Mouse (Mus musculus): ENCODE measurements around the gene Tex50. TPM values are rescaled to one million over a fixed set of nuclear protein-coding genes. Genes with fewer than 3 reads are reported as not detected.
"Not testable (repeated sequence)": the region's sequence is repeated elsewhere in the genome, so short reads cannot be mapped to it uniquely, and the experiment has no call there.

Gene Tex50
- under 1 TPM in 1 of 2 experiments, not detected in 1; 0.36 TPM for polyA plus RNA-seq (2017; shearing (Covaris generic))

DNA sequence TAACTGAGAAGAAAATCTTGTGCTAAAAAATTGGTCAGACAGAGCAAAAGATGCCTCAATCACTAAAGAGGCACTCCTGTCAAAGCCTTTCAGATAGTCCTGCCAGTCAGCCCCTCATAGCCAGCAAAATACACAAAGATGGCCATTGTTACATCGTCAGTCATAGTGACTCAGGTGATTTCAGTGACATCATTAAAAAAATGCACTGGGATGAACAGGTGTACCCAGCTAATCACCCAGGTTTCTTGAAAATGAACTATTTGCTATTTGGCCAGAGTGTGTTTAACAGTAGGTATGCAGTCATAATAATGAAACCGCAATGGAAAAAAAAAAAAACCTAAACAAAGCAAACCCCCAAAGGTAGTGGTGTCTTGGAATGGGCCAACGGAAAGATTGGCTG, at the start of gene Tex50:
Gene Tex50, minus strand, starts transcription at position 101 of the 400 bp plus-strand sequence.
- ATAC-seq = no peak

DNA sequence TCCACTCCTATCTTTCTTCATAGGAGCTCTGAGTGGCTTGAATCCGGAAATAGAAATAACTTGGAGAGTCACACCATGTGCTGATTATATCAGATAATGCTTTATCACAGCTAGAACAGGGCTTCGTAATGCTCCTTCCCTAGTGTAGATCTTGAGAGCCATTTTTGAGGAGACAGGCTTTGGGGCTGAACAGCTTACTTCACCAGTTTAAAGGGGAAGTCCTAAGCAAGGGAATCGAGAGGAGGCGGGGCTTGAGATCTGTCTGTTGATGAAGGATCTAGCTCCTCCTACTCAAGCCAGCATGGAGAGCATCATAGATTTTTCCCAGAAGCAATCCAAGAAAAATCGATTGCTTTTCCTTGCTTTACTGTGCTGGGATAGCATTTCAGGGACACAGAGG, 40.7 kb upstream of the Tex50 start:
- no peak for ATAC-seq

DNA sequence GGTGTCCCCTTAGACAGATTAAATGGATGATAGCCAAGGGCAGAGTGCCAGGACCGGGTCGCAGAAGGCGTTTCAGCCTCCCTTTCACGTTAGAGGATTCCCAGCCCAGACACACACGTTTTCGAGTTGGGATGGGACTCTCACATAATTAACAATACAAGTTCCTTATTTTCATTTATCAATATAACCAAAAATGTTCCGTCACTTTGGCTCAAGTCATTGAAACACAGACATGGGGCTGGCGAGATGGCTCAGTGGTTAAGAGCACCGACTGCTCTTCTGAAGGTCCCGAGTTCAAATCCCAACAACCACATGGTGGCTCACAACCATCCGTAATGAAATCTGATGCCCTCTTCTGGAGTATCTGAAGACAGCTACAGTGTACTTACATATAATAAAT, 37.2 kb upstream of the Tex50 start:
- not testable (repeated sequence) for ATAC-seq

DNA sequence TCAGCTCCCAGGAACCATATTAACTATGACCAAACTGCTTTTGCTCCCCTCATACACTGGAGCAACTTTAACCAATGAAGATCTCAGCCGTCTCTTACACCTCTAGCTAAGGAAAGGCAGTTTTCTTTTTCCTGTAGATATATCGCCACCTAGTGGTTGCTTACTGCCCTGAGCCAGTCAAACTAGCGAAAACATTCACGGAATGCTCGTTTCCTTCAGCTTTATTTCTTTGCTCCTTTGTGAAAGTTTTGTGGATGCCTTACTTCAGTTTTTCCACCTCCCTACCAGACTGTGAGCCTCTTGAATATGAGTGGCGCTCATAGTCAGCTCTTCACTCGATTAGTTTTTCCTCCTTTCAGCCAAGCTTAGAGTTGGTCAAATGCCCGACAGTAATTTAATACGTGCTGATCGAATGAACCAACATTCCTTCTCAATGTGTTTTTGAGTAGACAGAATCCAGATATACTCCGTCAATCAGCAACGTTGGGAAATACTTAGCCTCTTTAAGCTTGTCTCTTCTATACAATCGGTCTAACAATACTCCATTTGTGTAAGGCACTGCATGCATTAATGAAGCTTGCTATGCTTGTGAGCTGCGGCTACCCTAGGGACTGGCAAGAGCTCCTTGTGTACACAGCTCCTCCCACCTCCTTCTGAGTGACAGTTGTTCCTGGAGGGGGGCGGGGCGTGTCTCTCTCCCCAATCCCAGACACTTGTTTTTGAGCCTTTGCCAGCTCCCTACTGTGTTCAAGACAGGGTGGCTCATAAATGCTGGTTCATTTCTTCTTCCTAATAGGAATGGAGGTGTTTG, 36.6 kb upstream of the Tex50 start:
- ATAC-seq = peak; percentile 89

DNA sequence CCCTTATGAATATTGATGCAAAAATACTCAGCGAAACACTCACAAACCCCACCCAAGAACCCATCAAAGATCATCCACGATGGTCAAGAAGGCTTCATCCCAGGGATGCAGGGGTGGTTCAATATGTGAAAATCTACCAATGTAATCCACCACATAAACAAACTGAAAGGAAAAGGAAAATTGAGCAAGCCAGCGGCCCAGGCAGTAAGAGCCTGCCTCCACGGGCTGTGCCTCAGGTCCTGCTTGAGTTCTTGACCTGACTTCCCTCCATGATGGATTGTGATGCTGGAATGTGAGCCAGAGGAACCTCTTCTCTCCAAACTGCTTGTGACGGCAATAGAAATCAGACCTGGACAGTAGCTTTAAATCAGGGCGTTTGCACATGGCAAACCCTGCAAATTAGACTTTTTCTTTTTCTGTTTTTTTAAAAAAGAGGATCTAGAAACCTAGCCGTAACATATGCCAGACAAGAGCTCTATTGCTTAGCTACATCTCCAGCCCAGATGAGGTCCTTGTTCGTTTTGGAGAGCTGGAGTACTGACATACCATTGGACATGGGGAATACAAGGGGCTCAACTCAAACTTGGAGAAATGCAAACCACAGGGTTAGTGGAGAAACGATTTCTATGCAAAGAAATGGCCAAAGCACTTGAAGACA, 31.3 kb upstream of the Tex50 start:
- no peak for ATAC-seq

DNA sequence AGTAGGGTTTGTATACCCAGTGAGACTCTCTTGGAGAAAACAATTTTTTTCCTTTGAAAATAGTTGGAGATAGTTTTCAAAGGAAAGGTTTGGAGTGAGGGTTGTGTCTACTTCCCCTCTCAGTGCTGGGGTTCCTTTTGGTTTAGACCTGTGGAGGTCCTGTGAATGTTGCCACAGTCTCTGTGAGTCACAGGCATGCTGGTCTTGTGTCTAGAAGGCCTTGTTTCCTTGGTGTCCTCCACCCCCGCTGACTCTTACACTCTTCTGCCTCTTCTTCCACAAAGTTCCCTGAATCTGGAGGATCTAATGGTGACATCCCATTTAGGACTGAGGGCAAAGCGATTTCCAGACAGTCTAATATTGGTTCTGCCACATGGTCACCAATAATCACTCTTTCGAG, 26.3 kb upstream of the Tex50 start:
- no peak for ATAC-seq

DNA sequence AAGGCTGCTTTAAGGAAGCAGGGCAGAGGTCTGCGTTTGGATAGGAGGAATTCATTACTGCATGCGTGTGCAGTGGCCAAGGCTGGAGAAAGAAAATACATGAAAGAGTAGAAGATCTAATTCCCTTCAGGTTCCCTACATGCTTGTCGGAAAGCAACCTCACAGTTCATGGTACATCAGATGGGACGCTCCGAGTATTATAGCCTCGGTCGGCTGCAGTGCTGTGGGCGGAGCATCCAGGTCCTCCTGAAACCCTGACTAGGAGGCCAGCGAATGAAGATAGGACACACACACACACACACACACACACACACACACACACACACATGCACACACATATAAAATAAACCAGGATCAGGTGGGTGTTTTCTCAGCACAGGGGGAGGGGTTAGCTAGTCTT, 24.6 kb upstream of the Tex50 start:
- ATAC-seq = no peak

DNA sequence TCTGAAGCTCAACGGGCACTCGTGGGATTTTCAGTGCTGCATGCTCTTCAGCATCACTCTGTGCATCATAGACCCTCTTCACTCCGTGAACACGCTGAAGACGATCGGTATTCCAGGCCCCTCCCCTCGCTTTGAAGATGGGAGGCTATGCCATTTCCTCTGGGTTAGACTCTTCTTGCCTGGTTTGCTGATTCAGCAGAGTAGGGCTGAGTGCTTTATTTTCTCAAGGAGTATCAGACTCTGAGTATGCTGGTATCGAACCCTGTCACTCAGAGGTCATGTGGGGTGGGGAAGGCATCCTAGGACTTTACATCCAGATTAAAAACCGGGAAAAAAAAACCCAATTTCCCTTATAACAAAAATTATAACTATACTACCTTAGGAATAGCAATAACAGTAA, 23.3 kb upstream of the Tex50 start:
- ATAC-seq = no peak

DNA sequence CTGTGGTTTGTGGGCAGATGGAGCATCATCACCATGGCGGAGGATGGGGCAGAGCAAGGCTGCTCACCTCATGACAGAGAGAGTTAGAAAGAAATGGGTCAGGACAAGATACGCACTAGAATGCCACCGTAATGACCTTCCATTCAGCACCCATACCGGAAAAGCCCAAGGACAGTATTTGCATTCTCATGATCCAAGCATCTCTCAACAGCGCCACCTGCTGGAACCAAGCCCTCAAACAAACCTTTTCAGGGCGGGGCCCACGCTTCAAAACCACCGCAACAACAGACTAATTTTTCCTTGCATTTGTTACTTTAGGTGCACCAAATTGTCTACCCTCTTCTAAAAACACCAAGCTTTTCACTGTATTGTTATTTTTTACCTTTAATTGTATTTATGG, 21.6 kb upstream of the Tex50 start:
- ATAC-seq = peak; percentile 57

DNA sequence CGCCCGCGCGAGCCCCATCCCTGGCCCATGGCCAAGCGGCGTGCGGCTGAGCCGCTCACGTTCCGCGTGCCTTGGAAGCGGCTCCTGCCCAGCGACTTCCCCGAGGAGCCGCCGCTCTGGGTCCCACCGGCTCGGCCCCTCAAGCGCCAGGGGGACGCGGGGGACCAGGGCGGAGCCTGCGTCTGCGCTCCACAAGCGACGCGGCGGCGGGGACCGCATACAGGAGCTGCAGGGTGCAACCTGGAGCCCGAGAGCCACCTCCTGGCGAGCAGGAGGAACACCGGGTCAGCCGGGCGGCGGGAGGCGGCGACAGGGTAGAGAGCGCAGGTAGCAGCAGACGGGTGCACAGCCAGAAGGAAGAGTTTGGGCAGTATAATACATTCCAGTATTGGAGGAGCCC, 11.5 kb upstream of the Tex50 start:
- peak; percentile 90 for ATAC-seq

DNA sequence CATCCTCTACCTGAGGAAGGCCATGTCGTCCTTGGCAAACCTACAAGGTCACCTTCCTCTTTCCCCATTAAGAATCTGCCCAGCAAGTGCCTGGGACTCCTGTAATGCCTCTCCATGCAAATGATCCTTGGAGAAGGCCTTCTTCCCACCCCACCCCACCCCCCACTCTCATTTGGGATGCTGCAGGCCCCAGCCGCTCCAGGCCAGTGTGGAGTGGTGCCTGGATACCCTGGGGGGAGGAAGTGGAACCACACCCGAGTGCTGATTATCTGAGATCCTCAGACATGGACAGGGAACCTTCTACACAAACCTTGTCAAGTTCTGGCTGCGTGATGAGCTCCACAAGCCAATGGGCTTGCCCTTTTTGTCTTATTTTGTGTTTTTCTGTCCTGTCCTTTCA, 1.2 kb upstream of the Tex50 start:
- ATAC-seq = no peak

DNA sequence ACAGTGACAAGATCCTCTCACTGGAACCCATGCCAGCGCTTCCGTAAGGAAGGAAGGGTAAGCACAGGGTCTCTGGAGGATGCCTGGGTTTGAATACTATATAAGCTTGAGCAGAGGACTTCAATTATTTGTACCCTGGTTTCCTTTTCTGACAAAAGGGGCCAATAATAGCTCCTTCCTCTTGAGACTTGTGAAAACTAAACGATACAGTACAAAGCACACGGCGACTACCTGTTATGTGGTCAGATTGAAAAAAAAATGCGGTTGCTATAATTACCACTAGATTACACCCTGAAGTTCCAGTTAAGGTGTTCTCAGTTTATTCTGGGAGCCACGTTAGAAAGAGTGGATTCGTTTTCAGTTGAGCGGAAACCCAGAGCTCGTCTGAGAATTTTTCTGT, 2.6 kb downstream of the Tex50 start:
- ATAC-seq = peak; percentile 54

DNA sequence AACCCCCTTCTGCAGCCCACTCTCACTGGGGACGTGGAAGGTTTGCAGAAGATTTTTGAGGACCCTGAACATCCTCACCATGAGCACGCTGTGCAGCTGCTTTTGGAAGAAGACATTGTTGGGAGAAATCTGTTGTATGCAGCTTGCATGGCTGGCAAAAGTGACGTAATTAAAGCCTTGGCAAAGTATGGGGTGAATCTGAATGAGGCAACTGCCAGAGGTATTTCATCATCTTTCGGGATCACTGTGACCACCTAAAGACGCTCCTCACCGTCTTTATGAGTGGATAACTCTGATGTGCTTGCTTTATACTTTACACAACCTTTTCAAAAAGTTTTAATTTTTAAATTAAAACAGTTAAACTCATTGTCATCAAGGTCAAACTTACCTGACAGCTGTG, 8.0 kb downstream of the Tex50 start:
- ATAC-seq = no peak

DNA sequence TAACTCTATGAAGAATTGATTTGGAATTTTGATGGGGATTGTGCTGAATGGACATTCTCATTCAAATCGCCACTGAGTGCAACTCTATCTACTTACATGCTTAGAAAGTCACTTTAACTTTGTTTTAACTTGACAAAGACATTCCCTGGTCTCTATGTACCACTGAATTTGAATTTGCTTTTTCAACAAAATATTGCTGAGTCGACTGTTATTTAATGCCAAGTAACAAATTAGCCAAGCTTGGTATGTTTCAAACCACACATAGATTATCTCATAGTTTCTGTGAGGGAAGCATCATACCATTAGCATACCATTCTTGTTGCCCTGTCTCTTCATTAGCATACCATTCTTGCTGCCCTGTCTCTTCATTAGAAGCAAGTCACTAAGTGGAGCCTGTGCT, 11.2 kb downstream of the Tex50 start:
- ATAC-seq = no peak

DNA sequence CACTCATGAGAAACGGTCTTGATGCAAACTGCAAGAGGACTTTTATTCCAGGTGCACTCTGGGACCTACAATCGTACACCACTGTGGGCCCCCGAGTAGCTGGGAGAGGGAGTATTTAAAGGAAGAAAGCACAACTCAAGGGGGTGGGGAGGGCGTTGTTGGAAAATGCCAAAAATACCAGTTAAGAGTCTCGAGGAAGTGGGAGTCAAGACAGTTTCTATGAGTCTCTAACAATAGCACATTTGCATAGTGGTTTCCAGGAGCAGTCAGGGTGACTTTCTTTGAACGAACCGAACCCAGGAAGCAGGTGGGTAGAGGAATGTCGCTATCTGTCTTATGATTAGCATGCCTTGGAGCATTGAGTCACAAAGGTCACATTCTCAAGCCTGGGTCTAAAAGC, 13.5 kb downstream of the Tex50 start:
- ATAC-seq = not testable (repeated sequence)

DNA sequence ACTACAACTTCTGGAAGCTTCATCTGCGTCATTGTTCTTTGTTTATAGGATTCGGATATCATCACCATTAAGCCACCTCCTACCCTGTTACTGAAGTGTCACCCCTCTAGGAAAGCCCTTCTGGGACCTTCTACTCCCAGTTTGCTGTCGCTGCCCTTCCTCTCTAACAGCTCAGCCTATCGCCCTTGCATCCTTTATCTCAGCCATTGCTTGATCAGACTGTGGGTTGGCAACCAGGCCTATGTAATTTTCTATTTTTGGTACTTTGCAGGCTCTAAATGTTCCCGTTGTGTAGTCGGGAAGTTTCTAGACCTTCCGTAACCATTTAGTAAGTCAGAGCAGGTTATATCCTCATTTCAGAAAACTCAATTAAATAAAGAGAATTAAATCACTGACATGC, 15.9 kb downstream of the Tex50 start:
- ATAC-seq = no peak

DNA sequence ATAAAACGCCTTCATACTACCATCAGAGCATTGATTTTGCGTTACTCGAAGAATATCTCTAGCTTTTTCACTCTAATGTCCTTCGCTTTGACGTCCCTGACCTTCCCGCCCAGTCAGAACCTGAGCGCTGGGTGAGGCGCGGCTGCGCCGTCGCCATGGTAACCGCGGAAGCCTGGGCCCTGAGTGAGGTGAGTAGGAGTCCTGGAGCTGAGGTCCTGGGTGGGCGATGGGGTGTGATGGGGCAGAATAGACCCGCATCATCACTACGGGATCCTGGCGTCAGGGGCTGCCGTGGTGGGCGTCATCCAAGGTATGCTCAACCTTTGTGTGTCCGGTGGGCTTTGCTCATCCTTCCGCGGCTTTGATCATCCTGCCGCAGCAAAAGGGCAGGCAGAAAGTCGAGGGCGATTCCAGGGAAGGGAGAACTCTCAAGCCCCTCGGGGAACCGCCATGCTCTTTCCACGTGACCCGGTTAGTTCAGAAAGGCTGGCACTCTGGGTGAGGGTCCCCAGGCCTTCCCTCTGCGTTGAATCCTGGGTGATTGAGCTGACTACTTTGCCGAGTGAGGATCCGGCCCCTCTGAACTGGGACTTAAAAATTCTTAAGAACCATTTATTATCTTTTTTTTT, 16.5 kb downstream of the Tex50 start, which contains the start of gene Ankrd45:
Gene Ankrd45, plus strand, starts transcription at position 161 of the 629 bp plus-strand sequence.
- no peak for ATAC-seq

DNA sequence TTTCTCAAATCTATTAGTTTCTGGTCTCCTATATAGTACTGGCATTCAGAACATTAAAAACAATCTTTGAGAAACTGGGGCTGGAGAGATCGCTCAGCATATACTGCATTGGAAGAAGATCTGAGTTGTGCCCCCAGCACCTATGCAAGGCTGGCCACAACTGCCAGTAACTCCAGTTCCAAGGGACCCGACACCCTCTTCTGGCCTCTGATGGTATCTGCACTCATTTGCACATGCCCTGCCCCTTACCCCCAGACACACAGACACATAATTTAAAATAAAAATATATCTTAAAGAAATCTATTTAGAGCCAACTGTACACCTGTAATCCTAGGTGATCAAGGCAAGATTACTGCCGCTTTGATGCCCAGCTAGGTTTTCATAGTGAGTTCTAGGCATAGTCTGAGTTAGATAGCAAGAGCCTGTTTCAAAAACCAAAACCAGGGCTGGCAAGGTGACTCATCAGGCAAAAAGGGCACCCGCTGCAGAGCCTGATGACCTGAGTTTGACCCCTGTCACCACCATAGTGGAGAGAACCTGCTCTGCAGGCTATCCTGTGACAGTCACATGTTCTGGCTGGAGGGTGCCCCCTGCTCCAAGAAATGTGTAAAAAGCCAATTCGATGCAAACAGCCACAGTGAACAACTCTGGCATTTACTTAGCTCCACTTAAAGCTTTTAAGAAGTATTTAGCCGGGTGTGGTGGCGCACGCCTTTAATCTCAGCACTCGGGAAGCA, 18.9 kb downstream of the Tex50 start:
- ATAC-seq = no peak

DNA sequence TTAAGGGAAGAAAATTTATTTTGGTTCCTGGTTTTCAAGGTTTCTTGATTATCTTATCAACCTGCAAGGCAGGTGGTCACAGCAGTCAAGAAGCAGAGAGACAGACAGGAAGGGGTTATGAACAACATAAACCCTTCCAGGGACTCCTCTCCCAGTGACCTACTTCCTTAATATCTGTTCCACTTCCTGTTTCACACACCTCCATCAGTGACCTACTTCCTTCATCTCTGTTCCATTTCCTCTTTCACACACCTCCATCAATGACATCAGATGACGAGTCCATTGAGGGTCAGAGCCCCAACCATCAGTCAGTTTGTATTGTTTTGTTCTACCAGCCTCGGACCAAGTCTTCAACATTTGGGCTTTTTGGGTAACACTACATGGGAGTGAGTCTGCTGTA, 19.6 kb downstream of the Tex50 start:
- no peak for ATAC-seq

DNA sequence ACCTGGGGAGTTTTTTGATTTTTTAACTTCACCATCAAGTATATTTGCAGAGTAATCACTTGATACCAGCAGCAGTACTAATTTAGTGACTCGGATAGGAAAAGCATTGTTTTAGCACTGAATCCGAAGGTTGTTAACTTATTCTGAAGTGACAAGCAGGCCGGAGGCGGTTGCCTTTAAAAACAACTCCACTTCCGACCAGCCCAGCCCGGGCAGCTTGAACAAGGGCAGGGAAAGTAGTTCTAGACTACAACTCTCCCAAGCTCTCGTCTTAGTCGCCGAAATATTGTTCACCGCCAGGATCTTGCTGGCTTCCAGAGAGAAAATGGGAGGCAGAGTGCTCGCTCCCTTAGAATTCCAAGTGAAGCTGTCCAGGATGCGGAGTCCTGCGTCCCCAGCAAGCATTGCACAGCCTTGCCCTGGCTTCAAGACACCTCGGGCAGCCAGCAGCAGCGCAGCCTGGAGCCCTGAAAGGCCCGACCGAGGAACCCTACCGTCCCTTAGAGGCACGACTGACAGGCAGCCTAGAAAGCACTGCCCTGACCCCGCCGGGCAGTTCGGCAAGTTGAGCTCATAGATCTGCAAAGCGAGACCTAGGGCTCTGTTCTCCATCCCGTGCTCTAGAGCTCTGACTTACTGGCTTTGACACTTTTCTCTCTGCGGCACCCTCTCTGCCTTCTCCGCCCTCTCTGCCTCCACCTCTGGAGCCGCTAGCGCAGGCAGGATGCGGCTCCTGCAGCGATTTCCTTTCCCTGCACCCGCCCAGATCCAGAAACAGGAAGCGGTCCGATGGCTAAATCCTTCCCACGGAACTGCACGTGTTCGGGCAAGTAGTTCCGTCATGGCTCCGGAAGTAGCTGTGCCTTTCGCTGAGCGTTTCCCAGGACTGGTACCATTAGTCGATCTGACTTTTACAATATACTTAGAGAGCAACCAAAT, 28.1 kb downstream of the Tex50 start, which contains the start of gene Klhl20:
Gene Klhl20, minus strand, starts transcription at position 786 of the 939 bp plus-strand sequence.
- ATAC-seq = peak; percentile 96

DNA sequence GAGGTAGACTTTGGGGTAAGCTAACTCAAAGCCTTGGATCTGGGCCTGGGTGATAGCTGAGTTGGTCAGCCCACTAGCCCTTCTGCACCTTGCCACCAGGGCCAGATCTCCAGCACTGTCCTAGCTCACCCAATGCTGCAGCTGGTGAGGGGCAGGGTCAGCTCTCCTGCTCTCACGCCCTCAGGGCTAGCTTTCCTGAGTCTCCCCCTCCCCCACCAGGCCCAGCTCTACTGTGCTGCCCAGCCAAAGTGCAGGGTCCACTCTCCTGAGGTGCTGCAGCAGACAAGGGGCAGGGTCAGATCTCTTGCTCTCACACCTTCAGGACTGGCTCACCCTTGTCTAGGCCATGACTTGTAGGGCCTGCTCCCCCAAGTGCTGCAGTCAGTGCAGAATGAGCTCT, 32.7 kb downstream of the Tex50 start:
- ATAC-seq = no peak

Measured in activated CD4-positive, CD25-positive, alpha-beta regulatory T cell, adult 4 months (primary cell).